10 mouse cellular contexts compared by ENCODE assay signal in the genomic region with DNA sequence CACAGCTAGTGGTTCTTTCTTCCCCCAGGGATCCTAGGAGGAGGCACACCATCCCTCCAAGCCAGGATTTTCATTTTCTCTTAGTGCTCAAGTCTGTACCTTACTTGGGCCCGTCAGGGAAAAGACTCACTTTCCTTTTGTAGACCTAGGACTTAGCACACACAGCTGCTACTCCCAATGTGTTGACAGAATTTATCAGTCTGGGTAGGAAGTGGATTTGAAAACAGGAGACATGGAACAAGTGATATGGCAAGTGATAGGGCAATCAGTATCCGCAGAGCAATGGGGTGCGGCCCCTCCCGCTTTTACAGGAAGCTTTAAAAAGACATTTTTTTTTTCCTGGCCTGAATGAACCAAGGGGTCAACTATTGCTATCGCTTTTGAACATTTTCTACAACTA. TPM values are rescaled to one million over a fixed set of nuclear protein-coding genes. Genes with fewer than 3 reads are reported as not detected.
A peak's percentile ranks its signal among the peaks of the same experiment; 100 is the strongest.
DNase-seq lines count a peak whose midpoint lies in the region; ATAC-seq lines count a peak whose summit lies in the region.
"Had no signal": no experiment of that assay in that cellular context is flagged by ENCODE, and none has a peak within 500 bp of the region (broad histone marks: within the 10 kb centered on the region; RNA-seq: fewer than 3 reads in every experiment).

No protein-coding gene starts in this region.

- H3K4me1 ChIP-seq in heart, embryonic 15.5 days (replicated peaks), result peaks cover 10% of the 10 kb centered on the region
- H3K4me1 ChIP-seq in hindbrain, embryonic 10.5 days (replicated peaks), result peaks cover 12% of the 10 kb centered on the region
- H3K4me1 ChIP-seq in midbrain, embryonic 12.5 days, result peaks cover 7% of the 10 kb centered on the region; the same call in 1 of the 2 replicates

- H3K27me3 ChIP-seq in heart, embryonic 15.5 days, result peaks cover 17% of the 10 kb centered on the region
- peaks cover 29% of the 10 kb centered on the region for H3K27me3 ChIP-seq in hindbrain, embryonic 10.5 days (ENCODE audit: insufficient read depth, poor library complexity, severe bottlenecking)
- H3K27me3 ChIP-seq in midbrain, embryonic 12.5 days, result peaks cover 21% of the 10 kb centered on the region

- no peak for DNase-seq in heart, postnatal 10 days
- no peak for DNase-seq in hindbrain, embryonic 10.5 days (ENCODE audit: low spot score)
- DNase-seq in lung, adult 18-20 months, result no peak
- DNase-seq in thymus, adult 18-20 months, result no peak
- DNase-seq in gastrocnemius, postnatal 4 days (ENCODE audit: low spot score in 2 of 2), result no peak
- DNase-seq: adrenal gland, adult 2 months had no signal

- H3K4me3 ChIP-seq in heart, embryonic 15.5 days, result no peak overlapping the region
- H3K4me3 ChIP-seq in hindbrain, embryonic 10.5 days, result peak overlapping the region; percentile 57; the same call in 1 of the 2 replicates
- no peak overlapping the region for H3K4me3 ChIP-seq in midbrain, embryonic 12.5 days

- intact Hi-C loops in heart, postnatal 10 days (cut with DNase I), result no loop called here

- 5% methylated on average over 5 of the region's 5 CpGs for WGBS in heart, embryonic 15.5 days
- WGBS in hindbrain, embryonic 10.5 days, result 9% methylated on average over 5 of the region's 5 CpGs
- WGBS in midbrain, embryonic 12.5 days, result 8% methylated on average over 5 of the region's 5 CpGs

- H3K36me3 ChIP-seq in heart, embryonic 15.5 days, result no peaks in the 10 kb centered on the region
- H3K36me3 ChIP-seq in hindbrain, embryonic 10.5 days, result no peaks in the 10 kb centered on the region
- H3K36me3 ChIP-seq in midbrain, embryonic 12.5 days, result no peaks in the 10 kb centered on the region

- no peaks in the 10 kb centered on the region for H3K9me3 ChIP-seq in heart, embryonic 15.5 days (replicated peaks)
- H3K9me3 ChIP-seq in hindbrain, embryonic 10.5 days, result no peaks in the 10 kb centered on the region
- no peaks in the 10 kb centered on the region for H3K9me3 ChIP-seq in midbrain, embryonic 12.5 days

- no peak overlapping the region for H3K9ac ChIP-seq in heart, embryonic 15.5 days
- no peak overlapping the region for H3K9ac ChIP-seq in midbrain, embryonic 12.5 days (replicated peaks)

- H3K4me2 ChIP-seq in heart, embryonic 15.5 days, result peak overlapping the region; percentile 51
- H3K4me2 ChIP-seq in midbrain, embryonic 12.5 days (replicated peaks), result peak overlapping the region; percentile 79

- no peak for ATAC-seq in heart, embryonic 15.5 days (replicated peaks; ENCODE audit: insufficient number of reproducible peaks, insufficient read depth, low FRiP score, low read depth)
- peak; percentile 84 for ATAC-seq in common myeloid progenitor, adult 5-6 weeks (replicated peaks; ENCODE audit: low read depth, poor library complexity, severe bottlenecking)
- no peak for ATAC-seq in midbrain, embryonic 12.5 days (ENCODE audit: low FRiP score, low read depth)

- no peak overlapping the region for H3K27ac ChIP-seq in heart, embryonic 15.5 days
- no peak overlapping the region for H3K27ac ChIP-seq in hindbrain, embryonic 10.5 days
- no peak overlapping the region for H3K27ac ChIP-seq in midbrain, embryonic 12.5 days (replicated peaks)

RNA-seq across cellular contexts. Expression of a gene that starts 1.0 kb away (rescaled TPM):
- polyA plus RNA-seq in heart, embryonic 15.5 days (2015; fragmentation: Nextera tagmentation; extraction: Ambion mirVana), result 0.16 TPM in 1 of 2 replicates, not detected in the other
- not detected for total RNA-seq in heart, postnatal 10 days (2021)
- total RNA-seq in common myeloid progenitor, adult 5-6 weeks (2017), result 0.09 TPM in 1 of 2 replicates, not detected in the other
- polyA plus RNA-seq in hindbrain, embryonic 10.5 days (2016; fragmentation: Nextera tagmentation; extraction: Ambion mirVana), result 0.40 and 0.82 TPM in 2 replicates
- polyA plus RNA-seq in midbrain, embryonic 12.5 days (2016; fragmentation: Nextera tagmentation; extraction: Ambion mirVana), result 1.7 and 1.8 TPM in 2 replicates
- under 1 TPM in 1 of 2 experiments, not detected in 1; 0.07 TPM for total RNA-seq in gastrocnemius, postnatal 4 days (2021)
- total RNA-seq: adrenal gland, adult 2 months; CH12.LX had no signal
- polyA plus RNA-seq: adrenal gland, adult 2 months had no signal

RNA-seq across cellular contexts. Expression of a gene that starts 44.6 kb away (rescaled TPM):
- polyA plus RNA-seq in heart, embryonic 15.5 days (2015; fragmentation: Nextera tagmentation; extraction: Ambion mirVana), result 3.3 and 4.7 TPM in 2 replicates
- total RNA-seq in heart, postnatal 10 days (2021), result 1 to 10 TPM in 1 of 2 experiments, under 1 TPM in 1; 0.74 to 1.5 TPM
- total RNA-seq in common myeloid progenitor, adult 5-6 weeks (2017), result 9.3 and 13.0 TPM in 2 replicates
- 8.1 and 12.5 TPM in 2 replicates for polyA plus RNA-seq in hindbrain, embryonic 10.5 days (2016; fragmentation: Nextera tagmentation; extraction: Ambion mirVana)
- 11.8 and 12.9 TPM in 2 replicates for polyA plus RNA-seq in midbrain, embryonic 12.5 days (2016; fragmentation: Nextera tagmentation; extraction: Ambion mirVana)
- total RNA-seq in gastrocnemius, postnatal 4 days (2021), result under 1 TPM in 1 of 2 experiments, not detected in 1; 0.70 TPM
